Mouse (Mus musculus) mature B cell (primary cell): ENCODE measurements around the gene Tcte2.

Experiments used
- in situ Hi-C: fragments of 300-500 bp; cut with MboI; formaldehyde crosslinking; loops from 2 replicates; pipeline ENCODE4 v1.14.3; 2019

The Tcte2 gene

GRCm38 (mm10) chr17:13717428-13717827 lies 44.2 kb downstream of the Tcte2 start:
- in situ Hi-C loops, result no loop called here

- in situ Hi-C loops, result no loop called here
Measured at GRCm38 (mm10) chr17:13716336-13716735, 45.3 kb downstream of the Tcte2 start.

- in situ Hi-C loops, result no loop called here
Measured at GRCm38 (mm10) chr17:13715511-13715910, 46.1 kb downstream of the Tcte2 start.

- in situ Hi-C loops, result no loop called here
Measured at GRCm38 (mm10) chr17:13714654-13715053, 47.0 kb downstream of the Tcte2 start.

GRCm38 (mm10) chr17:13714128-13714527 lies 47.5 kb downstream of the Tcte2 start:
- in situ Hi-C loops, result no loop called here

GRCm38 (mm10) chr17:13712518-13712917 lies 49.1 kb downstream of the Tcte2 start:
- in situ Hi-C loops, result no loop called here

GRCm38 (mm10) chr17:13712116-13712515 lies 49.5 kb downstream of the Tcte2 start:
- in situ Hi-C loops, result no loop called here

GRCm38 (mm10) chr17:13711173-13711572 lies 50.5 kb downstream of the Tcte2 start:
- in situ Hi-C loops, result no loop called here

- in situ Hi-C loops, result no loop called here
Measured at GRCm38 (mm10) chr17:13705481-13705921, 56.1 kb downstream of the Tcte2 start.

GRCm38 (mm10) chr17:13703611-13704320 lies 57.9 kb downstream of the Tcte2 start:
- in situ Hi-C loops, result no loop called here

- in situ Hi-C loops, result no loop called here
Measured at GRCm38 (mm10) chr17:13700131-13701016, 61.3 kb downstream of the Tcte2 start.

GRCm38 (mm10) chr17:13699716-13700115 lies 61.9 kb downstream of the Tcte2 start:
- in situ Hi-C loops, result no loop called here

GRCm38 (mm10) chr17:13698194-13698593 lies 63.4 kb downstream of the Tcte2 start:
- in situ Hi-C loops, result no loop called here

- in situ Hi-C loops, result no loop called here
Measured at GRCm38 (mm10) chr17:13697646-13698045, 64.0 kb downstream of the Tcte2 start.

GRCm38 (mm10) chr17:13695881-13696280 lies 65.7 kb downstream of the Tcte2 start:
- in situ Hi-C loops, result no loop called here

GRCm38 (mm10) chr17:13695211-13695610 lies 66.4 kb downstream of the Tcte2 start:
- in situ Hi-C loops, result no loop called here

GRCm38 (mm10) chr17:13694181-13694580 lies 67.4 kb downstream of the Tcte2 start:
- in situ Hi-C loops, result no loop called here

GRCm38 (mm10) chr17:13687656-13688055 lies 74.0 kb downstream of the Tcte2 start:
- in situ Hi-C loops, result no loop called here

- in situ Hi-C loops, result no loop called here
Measured at GRCm38 (mm10) chr17:13687086-13687485, 74.5 kb downstream of the Tcte2 start.

- in situ Hi-C loops, result no loop called here
Measured at GRCm38 (mm10) chr17:13685621-13686020, 76.0 kb downstream of the Tcte2 start.

GRCm38 (mm10) chr17:13684256-13684655 lies 77.4 kb downstream of the Tcte2 start:
- in situ Hi-C loops, result no loop called here

- in situ Hi-C loops, result no loop called here
Measured at GRCm38 (mm10) chr17:13683411-13684174, 78.0 kb downstream of the Tcte2 start.
